Mouse (Mus musculus) MEL (cell line): ENCODE results near the gene Ppp1r14b. TPM values are rescaled to one million over a fixed set of nuclear protein-coding genes. Genes with fewer than 3 reads are reported as not detected.

ENCODE experiments used
- DNase-seq: peaks from one replicate; pipeline ENCODE4 v3.0.0; 2011; ENCODE audit warnings: low read depth, low spot score
- H3K27ac ChIP-seq: 2 replicates; pipeline ENCODE4 v1.5.1; 2012; ENCODE audit warnings: low read depth, mild to moderate bottlenecking, control low read depth, low read length, moderate library complexity; ENCODE audit not compliant: control insufficient read depth
- H3K27me3 ChIP-seq, 2 experiments: fragments of 150-350 bp in 1 of 2; sonication (generic) in 1 of 2; 2 replicates each; pipeline ENCODE4 v1.6.1; 2012; ENCODE audit warnings: low read length in 2 of 2, mild to moderate bottlenecking in 2 of 2, improper control_type of control experiment in 1 of 2, moderate library complexity in 1 of 2; ENCODE audit not compliant: insufficient read depth in 2 of 2, control insufficient read depth in 1 of 2
- H3K36me3 ChIP-seq, 2 experiments: 2 replicates each; pipeline ENCODE4 v1.6.1; 2012 to 2014; ENCODE audit warnings: low read length in 2 of 2, improper control_type of control experiment in 1 of 2, inconsistent platforms in 1 of 2, mild to moderate bottlenecking in 1 of 2; ENCODE audit not compliant: insufficient read depth in 2 of 2, control insufficient read depth in 1 of 2
- H3K4me1 ChIP-seq, 2 experiments: fragments of 150-350 bp in 1 of 2; sonication (generic) in 1 of 2; 2 replicates each; pipeline ENCODE4 v1.6.1; 2012; ENCODE audit warnings: low read length in 2 of 2, improper control_type of control experiment in 1 of 2, mild to moderate bottlenecking in 1 of 2; ENCODE audit not compliant: insufficient read depth in 2 of 2, control insufficient read depth in 1 of 2
- H3K4me3 ChIP-seq, 2 experiments: fragments of 150-350 bp in 1 of 2; sonication (generic) in 1 of 2; 2 replicates each; pipeline ENCODE4 v1.5.1; 2012; ENCODE audit warnings: low read depth in 2 of 2, low read length in 2 of 2, mild to moderate bottlenecking in 2 of 2, moderate library complexity in 2 of 2, control low read depth in 1 of 2, improper control_type of control experiment in 1 of 2; ENCODE audit not compliant: control insufficient read depth in 1 of 2, insufficient read depth in 1 of 2
- H3K79me2 ChIP-seq: 2 replicates; pipeline ENCODE4 v1.6.1; 2012; ENCODE audit warnings: mild to moderate bottlenecking, low read length, moderate library complexity; ENCODE audit not compliant: control insufficient read depth, poor library complexity, insufficient read depth
- H3K9ac ChIP-seq: 2 replicates; pipeline ENCODE4 v1.6.1; 2012; ENCODE audit warnings: low read depth, mild to moderate bottlenecking, control low read depth, low read length, moderate library complexity; ENCODE audit not compliant: control insufficient read depth, poor library complexity, severe bottlenecking
- H3K9me3 ChIP-seq: fragments of 150-350 bp; sonication (generic); replicated peaks from 2 replicates; pipeline ENCODE4 v1.6.1; 2012; ENCODE audit warnings: mild to moderate bottlenecking, low read length, improper control_type of control experiment, moderate library complexity; ENCODE audit not compliant: insufficient read depth
- BHLHE40 ChIP-seq: IDR thresholded peaks from 2 replicates; pipeline ENCODE4 v1.6.1; 2012; ENCODE audit warnings: low read depth, mild to moderate bottlenecking, inconsistent platforms, low read length, improper control_type of control experiment, borderline replicate concordance
- CHD1 ChIP-seq: IDR thresholded peaks from 2 replicates; pipeline ENCODE4 v1.6.1; 2012; ENCODE audit warnings: low read depth, mild to moderate bottlenecking, inconsistent platforms, low read length, improper control_type of control experiment
- CTCF ChIP-seq, 3 experiments: IDR thresholded peaks in 2 of 3; conservative IDR thresholded peaks in 1 of 3; 2 replicates each; pipeline ENCODE4 v1.5.1; 2011 to 2012; ENCODE audit warnings: low read length in 3 of 3, low read depth in 2 of 3, mild to moderate bottlenecking in 2 of 3, improper control_type of control experiment in 1 of 3, inconsistent platforms in 1 of 3, mixed read lengths in 1 of 3, moderate library complexity in 1 of 3; ENCODE audit not compliant: control insufficient read depth in 1 of 3, insufficient read depth in 1 of 3, poor library complexity in 1 of 3, severe bottlenecking in 1 of 3
- E2F4 ChIP-seq: IDR thresholded peaks from 2 replicates; pipeline ENCODE4 v1.6.1; 2011; ENCODE audit warnings: low read depth, low read length, improper control_type of control experiment, borderline replicate concordance
- EP300 ChIP-seq, 2 experiments: IDR thresholded peaks; 2 replicates each; pipeline ENCODE4 v1.6.1; 2011; ENCODE audit warnings: improper control_type of control experiment in 2 of 2, low read length in 2 of 2, low read depth in 1 of 2, mild to moderate bottlenecking in 1 of 2
- ETS1 ChIP-seq: IDR thresholded peaks from 2 replicates; pipeline ENCODE4 v1.6.1; 2012; ENCODE audit warnings: low read depth, mild to moderate bottlenecking, inconsistent platforms, low read length, improper control_type of control experiment, moderate library complexity
- GATA1 ChIP-seq: IDR thresholded peaks from 2 replicates; pipeline ENCODE4 v1.6.1; 2011; ENCODE audit warnings: low read depth, low read length, improper control_type of control experiment
- HCFC1 ChIP-seq: IDR thresholded peaks from 2 replicates; pipeline ENCODE4 v1.6.1; 2012; ENCODE audit warnings: low read depth, mild to moderate bottlenecking, inconsistent platforms, low read length, improper control_type of control experiment, moderate library complexity
- MAX ChIP-seq: IDR thresholded peaks from 2 replicates; pipeline ENCODE4 v1.6.1; 2011; ENCODE audit warnings: low read length, improper control_type of control experiment
- NELFE ChIP-seq: IDR thresholded peaks from 2 replicates; pipeline ENCODE4 v1.6.1; 2011; ENCODE audit warnings: low read depth, low read length, improper control_type of control experiment
- TAL1 ChIP-seq: IDR thresholded peaks from 2 replicates; pipeline ENCODE4 v1.6.1; 2012; ENCODE audit warnings: mild to moderate bottlenecking, inconsistent platforms, low read length, moderate library complexity, mixed read lengths
- TCF12 ChIP-seq: IDR thresholded peaks from 2 replicates; pipeline ENCODE4 v1.6.1; 2014; ENCODE audit warnings: low read depth, mild to moderate bottlenecking, inconsistent platforms, low read length, improper control_type of control experiment, moderate library complexity
- UBTF ChIP-seq: IDR thresholded peaks from 2 replicates; pipeline ENCODE4 v1.6.1; 2012; ENCODE audit warnings: low read depth, mild to moderate bottlenecking, inconsistent platforms, low read length, improper control_type of control experiment, moderate library complexity, borderline replicate concordance; ENCODE audit not compliant: insufficient read depth
- USF1 ChIP-seq: IDR thresholded peaks from 2 replicates; pipeline ENCODE4 v1.6.1; 2014; ENCODE audit warnings: low read depth, mild to moderate bottlenecking, inconsistent platforms, low read length, improper control_type of control experiment, moderate library complexity
- ZC3H11A ChIP-seq: IDR thresholded peaks from 2 replicates; pipeline ENCODE4 v1.6.1; 2012; ENCODE audit warnings: low read depth, mild to moderate bottlenecking, inconsistent platforms, low read length, improper control_type of control experiment
- ZKSCAN1 ChIP-seq: IDR thresholded peaks from 2 replicates; pipeline ENCODE4 v1.6.1; 2012; ENCODE audit warnings: low read depth, mild to moderate bottlenecking, inconsistent platforms, low read length, improper control_type of control experiment, moderate library complexity
- ZMIZ1 ChIP-seq: IDR thresholded peaks from 2 replicates; pipeline ENCODE4 v1.6.1; 2012; ENCODE audit warnings: low read depth, mild to moderate bottlenecking, inconsistent platforms, low read length, improper control_type of control experiment, moderate library complexity
- polyA plus RNA-seq, 2 experiments: library from polyadenylated mRNA; stranded (reverse) in 1 of 2; unstranded in 1 of 2; fragments of >175 nt in 1 of 2; fragments of >200 nt in 1 of 2; gene quantifications; 2 replicates each; pipeline versions ENCODE4 v1.2.1 to v1.2.4; 2012; ENCODE audit warnings: low replicate concordance in 2 of 2, low read depth in 1 of 2; ENCODE audit not compliant: insufficient read length in 2 of 2, insufficient read depth in 1 of 2, missing spikeins in 1 of 2
- total RNA-seq: library from RNA; depleted of rRNA; stranded (reverse); fragments of 300-350 nt; gene quantifications from 2 replicates; pipeline ENCODE4 v1.2.3, GENCODE M21; 2012

Ppp1r14b gene
- total and polyA plus RNA-seq, 3 experiments: 349 to 467 TPM; not detected in 1

- Histone ChIP-seq H3K79me2 (peaks cover 1% of the 10 kb centered on the region; the same call in 1 of the 2 replicates), H3K4me1 (0 out of 4 replicates have a peak, but pooled peaks cover 0 to 6% of the 10 kb centered on the region in 2 experiments), H3K27me3 (no peaks in the 10 kb centered on the region), H3K27ac (no peak overlapping the region), H3K9me3 (no peaks in the 10 kb centered on the region), H3K9ac (no peak overlapping the region), H3K36me3 (peaks cover 2 to 6% of the 10 kb centered on the region in 2 experiments; a peak in 2 of 4 replicates), H3K4me3 (no peak overlapping the region)
- TF ChIP-seq GATA1 (no peak), CTCF (IDR thresholded peaks at IDR 0.05 in 2 of 3, conservative IDR thresholded peaks at IDR 0.05 in 1 of 3; ENCODE audit: control insufficient read depth in 1 of 3, insufficient read depth in 1 of 3, low read depth in 2 of 3, low read length in 3 of 3, poor library complexity in 1 of 3, severe bottlenecking in 1 of 3) (peak; percentile 21 to 49 (median 37); a peak in 4 of 6 replicates)
- peak; percentile 18 for DNase-seq
Measured at GRCm38 (mm10) chr19:6954046-6954445, 20.7 kb upstream of the Ppp1r14b start.

GRCm38 (mm10) chr19:6955424-6955823, 19.3 kb upstream of the Ppp1r14b start:
- Histone ChIP-seq H3K27me3 (no peaks in the 10 kb centered on the region), H3K9ac (no peak overlapping the region), H3K36me3 (peaks cover 2 to 3% of the 10 kb centered on the region in 2 experiments; a peak in 2 of 4 replicates), H3K79me2 (peaks cover 1% of the 10 kb centered on the region; the same call in 1 of the 2 replicates), H3K9me3 (no peaks in the 10 kb centered on the region), H3K4me1 (0 out of 4 replicates have a peak, but pooled peaks cover 0 to 3% of the 10 kb centered on the region in 2 experiments), H3K4me3 (no peak overlapping the region), H3K27ac (no peak overlapping the region)
- no peak for DNase-seq
- TF ChIP-seq TAL1: no peak
- TF ChIP-seq MAX: no peak
- no peak for TF ChIP-seq ZKSCAN1
- TF ChIP-seq USF1: no peak
- TF ChIP-seq E2F4: no peak

- H3K36me3 ChIP-seq: peaks cover 2 to 3% of the 10 kb centered on the region in 2 experiments; a peak in 2 of 4 replicates
- H3K27ac ChIP-seq: no peak overlapping the region
- 0 out of 4 replicates have a peak, but pooled peaks cover 0 to 3% of the 10 kb centered on the region in 2 experiments for H3K4me1 ChIP-seq
- no peak overlapping the region for H3K4me3 ChIP-seq
- H3K79me2 ChIP-seq: peaks cover 1% of the 10 kb centered on the region; the same call in 1 of the 2 replicates
- no peak overlapping the region for H3K9ac ChIP-seq
- TF ChIP-seq HCFC1 (no peak), NELFE (no peak), GATA1 (no peak), TCF12 (no peak), ETS1 (no peak), UBTF (no peak), BHLHE40 (no peak), ZMIZ1 (no peak), EP300 (IDR thresholded peaks at IDR 0.05; ENCODE audit: low read depth in 1 of 2, low read length in 2 of 2) (no peak), ZC3H11A (no peak), CHD1 (no peak)
- H3K9me3 ChIP-seq: no peaks in the 10 kb centered on the region
- H3K27me3 ChIP-seq: no peaks in the 10 kb centered on the region
- DNase-seq: no peak
Measured at GRCm38 (mm10) chr19:6956461-6956860, 18.3 kb upstream of the Ppp1r14b start.
